Mouse (Mus musculus) heart, embryonic 11.5 days (tissue): ENCODE measurements around the gene Scn8a. TPM values are rescaled to one million over a fixed set of nuclear protein-coding genes. Genes with fewer than 3 reads are reported as not detected.

ENCODE experiments used
- ATAC-seq: fragments of 200-750 bp; cut with Nextera tagmentation; replicated peaks from 2 replicates; pipeline ENCODE4 v1.8.0; 2017; ENCODE audit warnings: moderate library complexity; ENCODE audit not compliant: insufficient number of reproducible peaks, low FRiP score, low TSS enrichment
- H3K27ac ChIP-seq: fragments of 300-500 bp; sonication (generic); 2 replicates; pipeline ENCODE4 v1.5.1; 2014; ENCODE audit warnings: mild to moderate bottlenecking, low read depth, low read length
- H3K27me3 ChIP-seq: fragments of 300-500 bp; sonication (generic); 2 replicates; pipeline ENCODE4 v1.6.1; 2014; ENCODE audit warnings: mild to moderate bottlenecking, low read length, mixed read lengths; ENCODE audit not compliant: control insufficient read depth, insufficient read depth
- H3K36me3 ChIP-seq: fragments of 300-500 bp; sonication (generic); 2 replicates; pipeline ENCODE4 v1.6.1; 2014; ENCODE audit warnings: mild to moderate bottlenecking, low read length, moderate library complexity, mixed read lengths; ENCODE audit not compliant: control insufficient read depth, insufficient read depth
- H3K4me1 ChIP-seq: fragments of 300-500 bp; sonication (generic); 2 replicates; pipeline ENCODE4 v1.6.1; 2014; ENCODE audit warnings: low read length; ENCODE audit not compliant: control insufficient read depth, insufficient read depth
- H3K4me2 ChIP-seq: fragments of 300-500 bp; sonication (generic); 2 replicates; pipeline ENCODE4 v1.6.1; 2014; ENCODE audit warnings: mild to moderate bottlenecking, moderate library complexity
- H3K4me3 ChIP-seq: fragments of 300-500 bp; sonication (generic); 2 replicates; pipeline ENCODE4 v1.5.1; 2014; ENCODE audit warnings: low read depth, low read length
- H3K9ac ChIP-seq: fragments of 300-500 bp; sonication (generic); 2 replicates; pipeline ENCODE4 v1.6.1; 2014; ENCODE audit warnings: mild to moderate bottlenecking, low read depth, low read length, moderate library complexity
- H3K9me3 ChIP-seq: fragments of 300-500 bp; sonication (generic); replicated peaks from 2 replicates; pipeline ENCODE4 v1.6.1; 2016; ENCODE audit warnings: low read length; ENCODE audit not compliant: control insufficient read depth
- WGBS: fragments of 180-500 bp; shearing (Covaris S2); extraction: QIAGEN DNeasy Blood & Tissue Kit; methylation state at CpG from one replicate; pipeline ENCODE4 v1.1.7; 2014; ENCODE audit not compliant: insufficient replicate concordance; 5-methylcytosine and 5-hydroxymethylcytosine counted together
- polyA plus RNA-seq: library from polyadenylated mRNA; unstranded; fragments of >200 nt; fragmentation: Nextera tagmentation; extraction: Ambion mirVana; gene quantifications from 2 replicates; pipeline ENCODE4 v1.2.1, GENCODE M21; 2014

Scn8a gene
- polyA plus RNA-seq, 1 experiment from 2014 or later = 1.2 TPM

DNA sequence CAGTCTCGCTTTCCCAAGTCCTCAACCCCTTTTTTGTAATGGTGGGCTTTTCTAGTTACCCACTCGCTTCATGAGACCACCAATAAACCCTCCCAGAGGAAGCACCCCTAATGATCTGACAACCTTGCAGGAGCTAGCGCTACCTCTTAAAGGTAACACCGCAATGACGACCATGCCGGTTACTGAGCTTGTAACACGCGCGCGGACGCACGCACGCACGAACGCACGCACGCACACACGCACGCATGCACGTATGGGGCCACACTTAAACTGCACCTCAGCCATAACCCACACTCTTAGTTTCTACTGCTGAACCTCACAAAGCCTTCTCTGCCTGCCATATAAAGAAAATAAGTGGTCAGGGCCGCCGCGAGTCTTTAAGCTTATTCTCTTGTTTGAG is 26.8 kb downstream of the Scn8a start:
- no peak overlapping the region for H3K9ac ChIP-seq
- H3K9me3 ChIP-seq = peaks cover 4% of the 10 kb centered on the region; the same call in 1 of the 2 replicates
- no peaks in the 10 kb centered on the region for H3K36me3 ChIP-seq
- no peak overlapping the region for H3K27ac ChIP-seq
- H3K4me3 ChIP-seq = no peak overlapping the region
- no peaks in the 10 kb centered on the region for H3K27me3 ChIP-seq
- H3K4me2 ChIP-seq = no peak overlapping the region
- ATAC-seq = no peak
- 97% methylated on average over 23 of the region's 23 CpGs for WGBS
- H3K4me1 ChIP-seq = no peaks in the 10 kb centered on the region

DNA sequence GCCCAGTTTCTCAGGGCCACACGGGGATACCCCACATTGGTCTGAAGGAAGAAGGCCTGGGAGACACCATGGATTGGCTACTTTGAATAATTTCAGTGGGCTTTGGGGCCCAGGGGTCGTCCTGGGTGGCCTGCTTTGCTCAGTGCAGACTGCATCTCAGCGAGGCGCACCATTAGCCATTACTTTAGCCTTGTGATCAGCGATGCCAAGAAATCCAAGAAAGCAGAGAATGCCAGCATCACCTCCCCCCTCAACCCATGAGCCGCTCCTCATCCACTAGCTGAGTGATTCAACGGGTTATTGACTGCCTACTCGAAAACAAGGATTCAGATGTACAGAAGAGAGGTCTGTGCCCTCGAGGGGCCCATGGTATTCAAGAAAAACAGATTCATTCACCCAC is 34.2 kb downstream of the Scn8a start:
- Histone ChIP-seq H3K4me2 (no peak overlapping the region), H3K4me3 (no peak overlapping the region), H3K9ac (no peak overlapping the region), H3K9me3 (no peaks in the 10 kb centered on the region), H3K27ac (no peak overlapping the region), H3K4me1 (no peaks in the 10 kb centered on the region), H3K36me3 (no peaks in the 10 kb centered on the region), H3K27me3 (no peaks in the 10 kb centered on the region)
- no peak for ATAC-seq
- 76% methylated on average over 9 of the region's 9 CpGs for WGBS

DNA sequence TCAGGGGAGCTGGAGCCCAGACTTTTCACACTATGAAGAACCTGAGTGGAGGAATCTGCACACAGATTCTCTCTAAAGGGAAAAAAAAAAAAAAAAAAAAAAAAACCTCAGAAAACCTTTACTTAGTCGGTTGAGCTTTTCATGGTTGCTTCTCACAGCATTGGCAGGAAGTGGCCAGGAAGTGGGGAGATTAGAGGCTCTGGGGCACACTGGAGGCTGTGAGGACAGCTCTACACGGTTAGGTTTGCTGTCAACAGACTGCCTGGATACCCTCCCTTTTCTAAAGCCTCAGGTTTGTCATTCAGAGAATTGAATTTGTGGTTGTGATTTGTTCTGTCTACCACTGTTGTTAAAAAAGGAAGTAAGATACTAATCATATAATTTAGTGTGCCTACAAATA is 35.3 kb downstream of the Scn8a start:
- no peak for ATAC-seq
- no peak overlapping the region for H3K4me2 ChIP-seq
- no peaks in the 10 kb centered on the region for H3K27me3 ChIP-seq
- H3K4me3 ChIP-seq = no peak overlapping the region
- no peak overlapping the region for H3K27ac ChIP-seq
- H3K9ac ChIP-seq = no peak overlapping the region
- no peaks in the 10 kb centered on the region for H3K4me1 ChIP-seq
- no peaks in the 10 kb centered on the region for H3K9me3 ChIP-seq
- no peaks in the 10 kb centered on the region for H3K36me3 ChIP-seq
- 16% methylated on average over 2 of the region's 2 CpGs for WGBS

- no peaks in the 10 kb centered on the region; the same call in 1 of the 2 replicates for H3K4me1 ChIP-seq
- no peak overlapping the region for H3K9ac ChIP-seq
- H3K27ac ChIP-seq = no peak overlapping the region
- no peak overlapping the region for H3K4me3 ChIP-seq
- H3K36me3 ChIP-seq = no peaks in the 10 kb centered on the region
- no peak for ATAC-seq
- WGBS = 51% methylated on average over 8 of the region's 8 CpGs
- H3K4me2 ChIP-seq = no peak overlapping the region
- H3K27me3 ChIP-seq = no peaks in the 10 kb centered on the region
- no peaks in the 10 kb centered on the region for H3K9me3 ChIP-seq
Observed at GRCm38 (mm10) chr15:100905751-100906150, 36.1 kb downstream of the Scn8a start.

DNA sequence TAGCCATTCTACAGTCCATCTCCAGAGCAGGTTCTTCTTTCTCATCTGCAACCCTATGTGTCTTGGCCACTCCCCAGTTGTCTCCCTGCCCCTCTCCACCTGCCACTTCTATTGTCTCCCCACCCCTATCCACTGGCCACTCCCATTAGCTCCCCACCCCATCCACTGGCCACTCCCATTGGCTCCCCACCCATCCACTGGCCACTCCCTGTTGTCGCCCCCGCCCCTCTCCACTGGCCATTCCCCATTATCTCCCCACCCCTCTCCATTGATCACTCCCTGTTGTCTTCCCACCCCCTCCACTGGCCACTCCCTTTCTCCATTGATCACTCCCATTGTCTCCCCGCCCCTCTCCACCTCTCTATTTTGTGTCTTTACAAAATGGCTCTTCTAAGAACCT is 39.2 kb downstream of the Scn8a start:
- H3K4me2 ChIP-seq = no peak overlapping the region
- no peaks in the 10 kb centered on the region; the same call in 1 of the 2 replicates for H3K4me1 ChIP-seq
- H3K36me3 ChIP-seq = no peaks in the 10 kb centered on the region
- H3K27ac ChIP-seq = no peak overlapping the region
- no peaks in the 10 kb centered on the region for H3K27me3 ChIP-seq
- no peak for ATAC-seq
- H3K4me3 ChIP-seq = no peak overlapping the region
- H3K9me3 ChIP-seq = no peaks in the 10 kb centered on the region
- 52% methylated on average over 3 of the region's 3 CpGs for WGBS
- no peak overlapping the region for H3K9ac ChIP-seq

DNA sequence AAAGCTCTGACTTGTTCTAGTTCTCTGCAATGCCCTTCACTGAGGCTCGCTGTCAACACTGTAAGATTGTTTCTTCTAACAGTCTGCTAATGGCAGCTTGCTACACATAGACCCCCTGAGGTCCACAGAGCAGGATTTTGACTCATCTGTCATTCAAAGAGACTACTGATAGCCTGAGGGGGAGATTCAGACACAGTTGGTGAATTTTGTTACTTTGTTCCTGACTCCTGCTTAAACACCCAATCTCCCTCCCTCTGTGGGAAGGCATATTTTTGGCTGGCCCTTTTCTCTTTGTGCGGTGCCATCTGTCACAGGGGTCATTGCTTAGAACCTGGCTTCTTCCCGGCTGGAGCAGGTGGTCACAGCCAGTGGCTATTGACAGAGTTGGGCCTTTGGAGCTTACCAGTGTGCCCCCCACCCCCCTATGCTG is 40.1 kb downstream of the Scn8a start:
- no peak overlapping the region for H3K4me2 ChIP-seq
- no peaks in the 10 kb centered on the region for H3K36me3 ChIP-seq
- H3K9ac ChIP-seq = no peak overlapping the region
- no peaks in the 10 kb centered on the region for H3K27me3 ChIP-seq
- WGBS = 43% methylated on average over 3 of the region's 3 CpGs
- no peaks in the 10 kb centered on the region for H3K9me3 ChIP-seq
- H3K27ac ChIP-seq = no peak overlapping the region
- H3K4me3 ChIP-seq = no peak overlapping the region
- no peak for ATAC-seq
- no peaks in the 10 kb centered on the region; the same call in 1 of the 2 replicates for H3K4me1 ChIP-seq

DNA sequence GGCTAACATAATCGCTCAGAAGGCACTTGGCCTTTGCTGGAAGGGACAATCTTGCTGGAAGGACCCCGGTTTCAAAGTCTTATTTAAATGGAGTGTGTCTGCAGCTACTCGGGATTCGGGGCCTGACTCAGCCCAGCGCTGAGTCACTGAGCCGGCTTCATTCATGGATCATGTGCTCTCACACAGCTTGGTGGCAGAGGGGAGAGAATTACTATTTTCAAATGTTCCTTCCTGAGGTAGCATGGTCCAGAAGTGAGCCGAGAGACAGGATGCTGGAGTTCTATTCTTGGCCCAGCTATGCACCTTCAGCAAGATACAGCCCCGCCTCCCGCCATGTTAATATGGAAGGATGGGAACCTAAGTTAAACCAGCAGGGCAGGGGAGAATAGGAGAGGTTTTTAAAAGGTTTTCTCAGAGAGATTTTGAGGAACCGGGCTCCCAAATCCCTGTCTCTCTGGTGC is 40.8 kb downstream of the Scn8a start:
- no peak overlapping the region for H3K27ac ChIP-seq
- H3K9ac ChIP-seq = no peak overlapping the region
- no peaks in the 10 kb centered on the region for H3K27me3 ChIP-seq
- H3K4me2 ChIP-seq = no peak overlapping the region
- H3K36me3 ChIP-seq = no peaks in the 10 kb centered on the region
- WGBS = 59% methylated on average over 10 of the region's 10 CpGs
- H3K4me3 ChIP-seq = no peak overlapping the region
- no peak for ATAC-seq
- H3K4me1 ChIP-seq = peaks cover 3% of the 10 kb centered on the region; the same call in 1 of the 2 replicates
- H3K9me3 ChIP-seq = no peaks in the 10 kb centered on the region

- WGBS = 76% methylated on average over 3 of the region's 3 CpGs
- no peak overlapping the region for H3K27ac ChIP-seq
- H3K36me3 ChIP-seq = no peaks in the 10 kb centered on the region
- H3K4me1 ChIP-seq = peaks cover 3% of the 10 kb centered on the region; the same call in 1 of the 2 replicates
- H3K4me2 ChIP-seq = no peak overlapping the region
- ATAC-seq = no peak
- no peak overlapping the region for H3K4me3 ChIP-seq
- H3K9me3 ChIP-seq = no peaks in the 10 kb centered on the region
- H3K9ac ChIP-seq = no peak overlapping the region
- H3K27me3 ChIP-seq = no peaks in the 10 kb centered on the region
Observed at GRCm38 (mm10) chr15:100912676-100913266, 43.1 kb downstream of the Scn8a start.

- Histone ChIP-seq H3K4me3 (peak overlapping the region; percentile 31), H3K4me2 (peak overlapping the region; percentile 69), H3K27me3 (no peaks in the 10 kb centered on the region), H3K36me3 (no peaks in the 10 kb centered on the region), H3K4me1 (peaks cover 3% of the 10 kb centered on the region; the same call in 1 of the 2 replicates), H3K9me3 (no peaks in the 10 kb centered on the region), H3K9ac (peak overlapping the region; percentile 46; the same call in 1 of the 2 replicates), H3K27ac (no peak overlapping the region)
- 2% methylated on average over 24 of the region's 24 CpGs for WGBS
- ATAC-seq = no peak
Observed at GRCm38 (mm10) chr15:100914734-100915242, 45.1 kb downstream of the Scn8a start.
